Mouse (Mus musculus) olfactory bulb, adult 2 months (tissue): Measurements from ENCODE around the gene Mindy4.

Source experiments
- CTCF ChIP-seq: fragments of 200-500 bp; IDR thresholded peaks from 2 replicates; pipeline ENCODE4 v1.5.1; 2012; ENCODE audit warnings: low read depth, mild to moderate bottlenecking, low read length, moderate library complexity; ENCODE audit not compliant: insufficient read depth
- POLR2A ChIP-seq: fragments of 200-500 bp; IDR thresholded peaks from 2 replicates; pipeline ENCODE4 v1.6.1; 2012; ENCODE audit warnings: mild to moderate bottlenecking, low read depth, low read length, moderate library complexity; ENCODE audit not compliant: insufficient read depth

DNA sequence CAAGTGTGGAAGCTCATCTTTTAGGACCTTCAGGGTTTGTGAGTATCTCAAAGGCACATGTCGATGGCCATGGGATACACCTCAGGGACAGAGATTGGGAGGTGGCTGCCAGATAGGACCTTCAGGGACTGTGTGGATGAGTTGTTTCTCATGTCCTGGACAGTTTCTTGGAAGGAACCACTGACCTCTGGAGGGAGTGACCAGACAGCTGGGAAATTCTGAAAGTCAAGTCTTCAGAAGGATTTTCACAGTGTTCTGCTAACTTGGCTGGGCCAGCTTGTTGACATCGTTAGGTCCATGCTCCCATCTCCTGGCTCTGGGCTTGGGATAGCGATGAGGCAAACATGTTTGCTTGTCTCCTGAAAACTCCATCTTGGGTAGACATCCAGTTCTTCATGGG is 4.1 kb upstream of the Mindy4 start:
- no peak for TF ChIP-seq CTCF
- TF ChIP-seq POLR2A = no peak
